In the genomic region with DNA sequence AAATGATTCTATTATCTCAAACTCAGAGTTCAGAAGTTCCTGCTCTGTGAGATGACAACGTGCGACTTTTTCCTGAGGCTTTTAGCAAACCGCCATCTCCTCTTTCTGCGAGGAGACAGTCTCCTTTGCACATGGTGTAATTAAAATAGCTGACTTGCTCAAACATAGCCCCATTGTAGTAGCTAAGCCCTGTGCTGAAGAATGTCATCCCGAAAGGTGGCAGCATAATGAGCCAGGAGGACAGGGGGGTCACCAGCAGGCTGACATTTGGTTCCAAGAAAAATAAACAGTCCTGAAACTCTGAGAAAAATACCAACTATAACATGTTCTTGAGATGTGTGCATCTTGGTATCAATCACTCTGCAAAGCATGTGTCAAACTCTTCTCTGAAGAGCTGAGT, we compare ENCODE assay signal across 21 mouse cellular contexts.
A peak's percentile ranks its signal among the peaks of the same experiment; 100 is the strongest.
DNase-seq lines count a peak whose midpoint lies in the region; ATAC-seq lines count a peak whose summit lies in the region.
"Had no signal": no experiment of that assay in that cellular context is flagged by ENCODE, and none has a peak within 500 bp of the region (broad histone marks: within the 10 kb centered on the region; RNA-seq: fewer than 3 reads in every experiment).

No protein-coding gene starts in this region.

- WGBS in hindbrain, embryonic 10.5 days, result 37% methylated on average over 5 of the region's 5 CpGs
- 48% methylated on average over 5 of the region's 5 CpGs for WGBS in hindbrain, embryonic 14.5 days
- 20% methylated on average over 5 of the region's 5 CpGs for WGBS in embryonic facial prominence, embryonic 14.5 days

- no peak for ATAC-seq in hindbrain, embryonic 14.5 days (ENCODE audit: low FRiP score)
- no peak for ATAC-seq in embryonic facial prominence, embryonic 14.5 days (ENCODE audit: low read depth)
- ATAC-seq: activated CD4-positive, CD25-positive, alpha-beta regulatory T cell, adult 4 months; hindbrain, embryonic 16.5 days; Patski had no signal

- H3K4me2 ChIP-seq in hindbrain, embryonic 14.5 days (replicated peaks), result no peak overlapping the region
- no peak overlapping the region for H3K4me2 ChIP-seq in embryonic facial prominence, embryonic 14.5 days (ENCODE audit: low read depth, low read length)
- H3K4me2 ChIP-seq: embryonic facial prominence, embryonic 15.5 days; heart, embryonic 11.5 days; heart, embryonic 15.5 days had no signal

- H3K9me3 ChIP-seq in hindbrain, embryonic 10.5 days, result no peaks in the 10 kb centered on the region
- H3K9me3 ChIP-seq in hindbrain, embryonic 14.5 days (ENCODE audit: control insufficient read depth, low read length), result no peaks in the 10 kb centered on the region; the same call in 1 of the 2 replicates
- H3K9me3 ChIP-seq in embryonic facial prominence, embryonic 14.5 days (ENCODE audit: control insufficient read depth, low read length), result no peaks in the 10 kb centered on the region
- H3K9me3 ChIP-seq: embryonic facial prominence, embryonic 15.5 days; heart, embryonic 15.5 days had no signal

- no peak overlapping the region; the same call in 1 of the 2 replicates for H3K27ac ChIP-seq in hindbrain, embryonic 10.5 days
- no peak overlapping the region for H3K27ac ChIP-seq in hindbrain, embryonic 14.5 days
- no peak overlapping the region for H3K27ac ChIP-seq in embryonic facial prominence, embryonic 14.5 days (replicated peaks; ENCODE audit: low read depth, low read length)
- H3K27ac ChIP-seq: embryonic facial prominence, embryonic 15.5 days; gastrocnemius, adult 2 months; heart, adult 2 months; heart, embryonic 15.5 days had no signal

- DNase-seq in hindbrain, embryonic 10.5 days (ENCODE audit: low spot score), result peak; percentile 16
- no peak for DNase-seq in hindbrain, embryonic 14.5 days (ENCODE audit: low spot score)
- DNase-seq in embryo, embryonic 11 days, result peak; percentile 29
- peak; percentile 27 for DNase-seq in embryonic facial prominence, embryonic 14.5 days (ENCODE audit: low spot score)
- DNase-seq in right cerebral cortex, postnatal 36 days (ENCODE audit: low spot score in 2 of 2), result no peak
- no peak for DNase-seq in gastrocnemius, postnatal 14 days
- DNase-seq: adrenal gland, postnatal 14 days; cerebellum, adult 11-12 months; cerebellum, adult 9-10 months; cerebellum, postnatal 25 days; gastrocnemius, adult 2 months; heart, adult 2 months; kidney, adult 11 months had no signal

- no peak overlapping the region for H3K4me3 ChIP-seq in hindbrain, embryonic 10.5 days
- H3K4me3 ChIP-seq in hindbrain, embryonic 14.5 days (replicated peaks; ENCODE audit: low read length), result no peak overlapping the region
- H3K4me3 ChIP-seq in embryonic facial prominence, embryonic 14.5 days (ENCODE audit: low read depth, low read length), result no peak overlapping the region
- H3K4me3 ChIP-seq: embryonic facial prominence, embryonic 15.5 days; erythroblast, embryonic 14.5 days; gastrocnemius, adult 2 months; heart, adult 2 months; heart, embryonic 15.5 days had no signal

- H3K4me1 ChIP-seq in hindbrain, embryonic 10.5 days (replicated peaks), result peaks cover 22% of the 10 kb centered on the region
- H3K4me1 ChIP-seq in hindbrain, embryonic 14.5 days (replicated peaks; ENCODE audit: control insufficient read depth, insufficient read depth, low read length), result no peaks in the 10 kb centered on the region
- H3K4me1 ChIP-seq in embryonic facial prominence, embryonic 14.5 days (ENCODE audit: control insufficient read depth, insufficient read depth, low read length), result no peaks in the 10 kb centered on the region
- H3K4me1 ChIP-seq: embryonic facial prominence, embryonic 15.5 days; heart, embryonic 15.5 days had no signal

- no peak overlapping the region for H3K9ac ChIP-seq in hindbrain, embryonic 14.5 days
- H3K9ac ChIP-seq in embryonic facial prominence, embryonic 14.5 days (ENCODE audit: low read depth, low read length), result no peak overlapping the region
- H3K9ac ChIP-seq: embryonic facial prominence, embryonic 15.5 days; heart, embryonic 15.5 days had no signal

- no peaks in the 10 kb centered on the region for H3K36me3 ChIP-seq in hindbrain, embryonic 10.5 days
- no peaks in the 10 kb centered on the region for H3K36me3 ChIP-seq in hindbrain, embryonic 14.5 days (replicated peaks; ENCODE audit: control insufficient read depth, insufficient read depth)
- no peaks in the 10 kb centered on the region for H3K36me3 ChIP-seq in embryonic facial prominence, embryonic 14.5 days (ENCODE audit: control insufficient read depth, insufficient read depth, low read length)
- H3K36me3 ChIP-seq: embryonic facial prominence, embryonic 15.5 days; heart, embryonic 15.5 days had no signal

- intact Hi-C loops in gastrocnemius, postnatal 14 days (cut with DNase I; ENCODE audit: low total_unique reads), result no loop called here

- H3K27me3 ChIP-seq in hindbrain, embryonic 10.5 days (ENCODE audit: insufficient read depth, poor library complexity, severe bottlenecking), result no peaks in the 10 kb centered on the region
- H3K27me3 ChIP-seq in hindbrain, embryonic 14.5 days (ENCODE audit: control insufficient read depth, insufficient read depth, low read length), result no peaks in the 10 kb centered on the region
- no peaks in the 10 kb centered on the region for H3K27me3 ChIP-seq in embryonic facial prominence, embryonic 14.5 days (replicated peaks; ENCODE audit: control insufficient read depth, insufficient read depth, low read length)
- H3K27me3 ChIP-seq: CH12.LX; embryonic facial prominence, embryonic 15.5 days; heart, embryonic 15.5 days; Patski had no signal

Comparison
In these comparisons a context has a peak if more than half of its experiments do, and no peak if none do; other contexts are left out.
1. DNase-seq: peak in hindbrain, embryonic 10.5 days (single experiment), embryo, embryonic 11 days (single experiment) and embryonic facial prominence, embryonic 14.5 days (single experiment); none in hindbrain, embryonic 14.5 days (single experiment), right cerebral cortex, postnatal 36 days (0 of 2) and gastrocnemius, postnatal 14 days (single experiment).